Mouse (Mus musculus): Measurements from ENCODE around the gene Btbd9.

GRCm38 (mm10) chr17:30570173-30570572 is 6.1 kb downstream of the Btbd9 start:
- TF ChIP-seq CTCF (IDR thresholded peaks at IDR 0.05 in 2 of 3, conservative IDR thresholded peaks at IDR 0.05 in 1 of 3; ENCODE audit: control insufficient read depth in 1 of 3, insufficient read depth in 1 of 3, low read depth in 2 of 3, low read length in 3 of 3, poor library complexity in 1 of 3, severe bottlenecking in 1 of 3) (no peak), EP300 (IDR thresholded peaks at IDR 0.05; ENCODE audit: low read depth in 1 of 2, low read length in 2 of 2) (no peak), MEF2A (IDR thresholded peaks at IDR 0.05; ENCODE audit: extremely low read depth, insufficient replicate concordance, low read depth, low read length, poor library complexity, severe bottlenecking) (no peak), POLR2A (IDR thresholded peaks at IDR 0.05; ENCODE audit: control insufficient read depth in 1 of 2, insufficient read depth in 1 of 2, low read depth in 1 of 2, low read length in 2 of 2, poor library complexity in 1 of 2) (no peak), TAL1 (IDR thresholded peaks at IDR 0.05; ENCODE audit: low read length) (no peak), GABPA (IDR thresholded peaks at IDR 0.05; ENCODE audit: low read depth, low read length) (no peak), ETS1 (IDR thresholded peaks at IDR 0.05; ENCODE audit: low read depth, low read length) (no peak), GATA1 (IDR thresholded peaks at IDR 0.05; ENCODE audit: low read depth, low read length) (no peak), POLR2AphosphoS5 (IDR thresholded peaks at IDR 0.05; ENCODE audit: borderline replicate concordance, low read depth, low read length) (no peak), ZC3H11A (IDR thresholded peaks at IDR 0.05; ENCODE audit: low read depth, low read length) (no peak), NRF1 (IDR thresholded peaks at IDR 0.05; ENCODE audit: insufficient read depth, low read depth, low read length, poor library complexity, severe bottlenecking) (no peak), HCFC1 (IDR thresholded peaks at IDR 0.05; ENCODE audit: low read depth, low read length) (no peak), ZNF384 (IDR thresholded peaks at IDR 0.05; ENCODE audit: low read depth, low read length) (no peak)

Data from MEL (cell line).